Mouse (Mus musculus) erythroblast, embryonic 14.5 days (primary cell): ENCODE measurements at regions not wholly inside any gene's neighbourhood (a gene's known extent, or its start where the extent isn't known, plus 50 kb on each side); places are given as distances from the start of the nearest gene placed in this dataset.

ENCODE experiments used
- H3K27me3 ChIP-seq: 2 replicates; pipeline ENCODE4 v1.6.1; 2012; ENCODE audit warnings: inconsistent platforms; ENCODE audit not compliant: control insufficient read depth
- H3K36me3 ChIP-seq: 2 replicates; pipeline ENCODE4 v1.6.1; 2012; ENCODE audit warnings: mild to moderate bottlenecking, inconsistent platforms; ENCODE audit not compliant: control insufficient read depth
- H3K4me1 ChIP-seq: 2 replicates; pipeline ENCODE4 v1.6.1; 2012; ENCODE audit warnings: inconsistent platforms; ENCODE audit not compliant: control insufficient read depth
- H3K4me3 ChIP-seq: replicated peaks from 2 replicates; pipeline ENCODE3; 2012; ENCODE audit warnings: moderate library complexity, mild to moderate bottlenecking, inconsistent platforms
- H3K9me3 ChIP-seq: 2 replicates; pipeline ENCODE4 v1.6.1; 2012; ENCODE audit warnings: low read length, inconsistent platforms, mixed read lengths; ENCODE audit not compliant: control insufficient read depth
- GATA1 ChIP-seq: IDR thresholded peaks from 2 replicates; pipeline ENCODE4 v1.6.1; 2012; ENCODE audit warnings: low read length, inconsistent platforms, mixed read lengths
- TAL1 ChIP-seq: IDR thresholded peaks from 3 replicates; pipeline ENCODE4 v1.6.1; 2012; ENCODE audit warnings: low read length, inconsistent platforms, mixed read lengths

GRCm38 (mm10) chr7:58460939-58461338, 195.0 kb upstream of the Atp10a start:
- H3K4me3 ChIP-seq, result no peak overlapping the region
- no peak for TF ChIP-seq GATA1
- no peak for TF ChIP-seq TAL1

GRCm38 (mm10) chr7:58473150-58473549, 182.8 kb upstream of the Atp10a start:
- H3K9me3 ChIP-seq, result no peaks in the 10 kb centered on the region
- H3K36me3 ChIP-seq, result no peaks in the 10 kb centered on the region
- H3K4me3 ChIP-seq, result no peak overlapping the region
- no peak for TF ChIP-seq GATA1
- TF ChIP-seq TAL1, result no peak
- no peaks in the 10 kb centered on the region for H3K27me3 ChIP-seq
- H3K4me1 ChIP-seq, result no peaks in the 10 kb centered on the region

More at GRCm38 (mm10) chr7:58460939-58461338, 195.0 kb upstream of the Atp10a start:
- H3K9me3 ChIP-seq, result no peaks in the 10 kb centered on the region; the same call in 1 of the 2 replicates
- no peaks in the 10 kb centered on the region for H3K27me3 ChIP-seq
- no peaks in the 10 kb centered on the region for H3K4me1 ChIP-seq
- H3K36me3 ChIP-seq, result no peaks in the 10 kb centered on the region

GRCm38 (mm10) chr7:58475139-58475538, 180.8 kb upstream of the Atp10a start:
- H3K4me3 ChIP-seq, result no peak overlapping the region
- TF ChIP-seq TAL1 (no peak), GATA1 (no peak)

GRCm38 (mm10) chr7:58488250-58488649, 167.7 kb upstream of the Atp10a start:
- TF ChIP-seq GATA1, result no peak
- Histone ChIP-seq H3K4me1 (no peaks in the 10 kb centered on the region), H3K9me3 (no peaks in the 10 kb centered on the region), H3K36me3 (no peaks in the 10 kb centered on the region), H3K4me3 (no peak overlapping the region), H3K27me3 (no peaks in the 10 kb centered on the region)

More at GRCm38 (mm10) chr7:58475139-58475538, 180.8 kb upstream of the Atp10a start:
- Histone ChIP-seq H3K4me1 (no peaks in the 10 kb centered on the region), H3K9me3 (no peaks in the 10 kb centered on the region), H3K27me3 (no peaks in the 10 kb centered on the region), H3K36me3 (no peaks in the 10 kb centered on the region)
